ENCODE assay signal across 8 mouse cellular contexts in the genomic region with DNA sequence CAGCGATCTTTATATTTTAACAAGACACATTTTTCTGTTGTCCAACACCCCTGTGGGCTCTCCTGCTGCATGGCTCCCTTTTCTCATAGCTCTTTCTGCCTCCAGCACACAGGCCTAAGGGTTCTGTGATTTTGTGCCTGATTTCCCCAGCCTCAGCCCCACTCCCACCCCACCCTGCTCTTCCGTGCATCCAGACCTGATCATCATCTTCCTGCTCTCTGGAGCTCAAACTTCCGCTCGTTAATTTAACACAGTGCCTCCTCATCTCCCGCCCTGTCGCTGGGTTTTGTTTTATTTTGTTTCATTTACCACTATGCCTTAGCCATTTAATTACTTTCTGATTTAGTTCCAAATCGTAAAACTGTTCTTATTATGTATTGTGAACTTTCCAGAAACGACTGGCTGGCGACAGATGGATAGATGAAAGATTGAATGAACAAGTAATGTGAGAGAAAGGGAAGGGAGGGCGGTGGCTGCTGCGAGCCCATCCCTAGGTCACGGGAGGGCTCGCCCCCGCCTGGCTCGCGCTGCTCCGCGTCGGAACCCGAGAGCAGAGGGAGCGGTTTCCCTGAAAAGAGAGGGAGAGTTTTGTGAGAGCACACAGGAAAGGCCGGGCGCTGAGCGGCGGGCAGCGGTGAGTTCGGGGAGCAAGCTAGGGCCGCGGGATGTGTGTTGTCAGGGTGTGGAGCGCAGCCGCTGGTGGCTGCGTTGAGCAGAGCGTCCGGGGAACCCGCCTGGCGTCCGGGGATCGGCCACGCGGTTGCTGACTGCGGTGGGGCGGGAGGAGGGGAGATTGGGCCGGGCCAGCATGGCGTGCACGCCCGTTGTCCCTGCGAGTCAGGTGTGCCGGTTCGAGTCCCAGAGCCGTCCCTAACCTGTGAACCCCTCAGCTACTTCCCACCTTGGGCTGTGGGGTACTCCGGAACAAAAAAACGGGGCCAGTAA. TPM values are rescaled to one million over a fixed set of nuclear protein-coding genes. Genes with fewer than 3 reads are reported as not detected.
DNase-seq lines count a peak whose midpoint lies in the region; ATAC-seq lines count a peak whose summit lies in the region.

TSS of gene Agk (plus strand) at position 276 of the 945 bp plus-strand sequence.

- H3K27ac ChIP-seq in hindbrain, embryonic 12.5 days, result peak within 1 kb of the TSS; percentile 84

- WGBS in hindbrain, embryonic 12.5 days, result 2% methylated on average over 52 of the region's 52 CpGs

- H3K27me3 ChIP-seq in hindbrain, embryonic 12.5 days, result no peaks in the 10 kb centered on the region

- H3K9ac ChIP-seq in hindbrain, embryonic 12.5 days, result peak within 1 kb of the TSS; percentile 84

- H3K4me3 ChIP-seq in hindbrain, embryonic 12.5 days, result peak within 1 kb of the TSS; percentile 69

- peak within 1 kb of the TSS; percentile 59 for H3K4me2 ChIP-seq in hindbrain, embryonic 12.5 days (replicated peaks)

- H3K4me1 ChIP-seq in hindbrain, embryonic 12.5 days, result 0 out of 2 replicates have a peak, but pooled peaks cover 4% of the 10 kb centered on the region

- peak; percentile 93 for ATAC-seq in hindbrain, embryonic 12.5 days (ENCODE audit: low FRiP score)

- peaks cover 6% of the 10 kb centered on the region for H3K36me3 ChIP-seq in hindbrain, embryonic 12.5 days

- no peaks in the 10 kb centered on the region for H3K9me3 ChIP-seq in hindbrain, embryonic 12.5 days (replicated peaks)

- DNase-seq in MN1 (ENCODE audit: low spot score), result peak; percentile 91
- peak; percentile 81 for DNase-seq in cerebellum, adult 9-11 months
- DNase-seq in frontal cortex, postnatal 10 days (ENCODE audit: low spot score in 2 of 2), result peak; percentile 51 to 74
- DNase-seq in layer of hippocampus, postnatal 14 days (ENCODE audit: low spot score in 2 of 2), result peak; percentile 67 to 81
- peak; percentile 75 for DNase-seq in lung, postnatal 14 days
- peak; percentile 76 for DNase-seq in retina, adult 2 months (ENCODE audit: low read depth, low spot score)
- peak; percentile 76 to 77 for DNase-seq in thymus, postnatal 36 days

RNA-seq across cellular contexts. Expression of gene Agk, which starts in this region (rescaled TPM):
- polyA plus RNA-seq in hindbrain, embryonic 12.5 days (2016; fragmentation: Nextera tagmentation; extraction: Ambion mirVana), result 36.2 and 36.4 TPM in 2 replicates
- 10 to 100 TPM; 50.4 to 53.9 TPM for total RNA-seq in layer of hippocampus, postnatal 14 days (2021)

Comparison
In these comparisons a context has a peak if more than half of its experiments do, and no peak if none do; other contexts are left out.
1. Peak in every context shown above with its lines: DNase-seq, ATAC-seq, H3K4me3 ChIP-seq and H3K27ac ChIP-seq.